Mouse (Mus musculus) mouse trophoblast stem cell (cell line): ENCODE data around the gene Rxra.

ENCODE experiments used
- in situ Hi-C, 2 experiments: fragments of 300-500 bp; cut with MseI, MboI; formaldehyde crosslinking; loops; 2 replicates in 1 of 2; 3 replicates in 1 of 2; pipeline ENCODE4 v1.15.1; 2025

The Rxra gene

GRCm38 (mm10) chr2:27670746-27671145 lies 5.5 kb upstream of the Rxra start:
- in situ Hi-C loops: no loop called here

GRCm38 (mm10) chr2:27671633-27672091 lies 4.6 kb upstream of the Rxra start:
- in situ Hi-C loops: no loop called here

GRCm38 (mm10) chr2:27676478-27677325 lies 462 bp downstream of the Rxra start:
- in situ Hi-C loops: no loop called here

GRCm38 (mm10) chr2:27677411-27678310 lies 1.4 kb downstream of the Rxra start:
- in situ Hi-C loops: no loop called here

- in situ Hi-C loops: no loop called here
Observed at GRCm38 (mm10) chr2:27678331-27678730, 2.1 kb downstream of the Rxra start.

- in situ Hi-C loops: no loop called here
Observed at GRCm38 (mm10) chr2:27678836-27679480, 2.7 kb downstream of the Rxra start.

- in situ Hi-C loops: no loop called here
Observed at GRCm38 (mm10) chr2:27679621-27680025, 3.4 kb downstream of the Rxra start.

- in situ Hi-C loops: no loop called here
Observed at GRCm38 (mm10) chr2:27680058-27680457, 3.8 kb downstream of the Rxra start.

GRCm38 (mm10) chr2:27680595-27680994 lies 4.4 kb downstream of the Rxra start:
- in situ Hi-C loops: no loop called here

GRCm38 (mm10) chr2:27681426-27681825 lies 5.2 kb downstream of the Rxra start:
- in situ Hi-C loops: no loop called here

- in situ Hi-C loops: no loop called here
Observed at GRCm38 (mm10) chr2:27682096-27682495, 5.9 kb downstream of the Rxra start.

- in situ Hi-C loops: no loop called here
Observed at GRCm38 (mm10) chr2:27684017-27684657, 7.9 kb downstream of the Rxra start.

GRCm38 (mm10) chr2:27685917-27686316 lies 9.7 kb downstream of the Rxra start:
- in situ Hi-C loops: no loop called here

- in situ Hi-C loops: no loop called here
Observed at GRCm38 (mm10) chr2:27686335-27686734, 10.1 kb downstream of the Rxra start.

GRCm38 (mm10) chr2:27687041-27687440 lies 10.8 kb downstream of the Rxra start:
- in situ Hi-C loops: no loop called here

- in situ Hi-C loops: no loop called here
Observed at GRCm38 (mm10) chr2:27687973-27688372, 11.7 kb downstream of the Rxra start.

GRCm38 (mm10) chr2:27690714-27691113 lies 14.5 kb downstream of the Rxra start:
- in situ Hi-C loops: no loop called here

GRCm38 (mm10) chr2:27691139-27691720 lies 15.0 kb downstream of the Rxra start:
- in situ Hi-C loops: no loop called here

- in situ Hi-C loops: no loop called here
Observed at GRCm38 (mm10) chr2:27692608-27693007, 16.4 kb downstream of the Rxra start.

GRCm38 (mm10) chr2:27693684-27694083 lies 17.4 kb downstream of the Rxra start:
- in situ Hi-C loops: no loop called here

- in situ Hi-C loops: no loop called here
Observed at GRCm38 (mm10) chr2:27699574-27699973, 23.3 kb downstream of the Rxra start.
